Mouse (Mus musculus) bone marrow macrophage, adult 2 months (primary cell): ENCODE measurements at regions not wholly inside any gene's neighbourhood (a gene's known extent, or its start where the extent isn't known, plus 50 kb on each side); places are given as distances from the start of the nearest gene placed in this dataset.

ENCODE experiments used
- CTCF ChIP-seq: IDR thresholded peaks from 2 replicates; pipeline ENCODE4 v1.5.1; 2012; ENCODE audit warnings: low read depth, mild to moderate bottlenecking, low read length, moderate library complexity
- POLR2A ChIP-seq: IDR thresholded peaks from 2 replicates; pipeline ENCODE4 v1.6.1; 2012; ENCODE audit warnings: mild to moderate bottlenecking, low read depth, low read length, borderline replicate concordance

DNA sequence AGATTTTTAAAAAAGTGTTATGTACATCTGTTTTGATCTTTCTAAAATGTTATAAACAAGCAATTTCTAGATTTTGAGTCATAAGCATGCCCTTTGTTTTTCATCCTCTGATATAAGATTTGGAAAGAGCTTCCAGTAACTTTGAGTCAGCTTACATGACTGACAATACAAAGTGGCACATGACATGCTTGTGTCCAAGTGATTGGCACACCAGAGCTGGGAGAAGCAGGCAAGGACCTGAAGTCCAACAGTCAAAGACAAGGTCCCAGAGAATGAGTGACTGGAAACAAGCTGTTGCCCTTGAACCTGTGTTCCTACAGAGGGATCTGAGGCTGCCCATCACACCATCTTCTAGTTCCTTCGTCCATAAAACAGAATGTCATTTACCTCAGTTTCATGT lies 708.5 kb upstream of the N6amt1 start:
- no peak for TF ChIP-seq CTCF
- TF ChIP-seq POLR2A = no peak
